ENCODE assay signal across 20 mouse cellular contexts in genomic region chr3:37667736-37668135, GRCm38 (mm10). TPM values are rescaled to one million over a fixed set of nuclear protein-coding genes. Genes with fewer than 3 reads are reported as not detected.
A peak's percentile ranks its signal among the peaks of the same experiment; 100 is the strongest.
DNase-seq lines count a peak whose midpoint lies in the region; ATAC-seq lines count a peak whose summit lies in the region.
"Had no signal": no experiment of that assay in that cellular context is flagged by ENCODE, and none has a peak within 500 bp of the region (broad histone marks: within the 10 kb centered on the region; RNA-seq: fewer than 3 reads in every experiment).

No protein-coding gene starts in this region.

- WGBS in kidney, embryonic 14.5 days, result 20% methylated on average over 7 of the region's 7 CpGs
- 37% methylated on average over 7 of the region's 7 CpGs for WGBS in midbrain, embryonic 11.5 days
- 21% methylated on average over 7 of the region's 7 CpGs for WGBS in midbrain, embryonic 14.5 days
- 36% methylated on average over 7 of the region's 7 CpGs for WGBS in embryonic facial prominence, embryonic 10.5 days

- DNase-seq in kidney, adult 9 months, result no peak
- DNase-seq in midbrain, embryonic 11.5 days (ENCODE audit: low spot score, missing footprints), result no peak
- DNase-seq in midbrain, embryonic 14.5 days, result no peak
- DNase-seq in embryonic facial prominence, embryonic 10.5 days (ENCODE audit: low spot score), result peak; percentile 35
- DNase-seq in spleen, postnatal 14 days (ENCODE audit: low spot score in 2 of 2), result no peak
- DNase-seq in right cerebral cortex, postnatal 10 days (ENCODE audit: low spot score in 2 of 2), result no peak
- DNase-seq: adrenal gland, adult 8-10 months; cerebellum, postnatal 25 days; heart, postnatal 36 days; kidney, postnatal 25 days; right cerebral cortex, adult 18-20 months; spleen, adult 18-20 months; thymus, postnatal 14 days had no signal

- no peak for ATAC-seq in kidney, embryonic 14.5 days (ENCODE audit: low FRiP score, low TSS enrichment)
- no peak for ATAC-seq in midbrain, embryonic 11.5 days (ENCODE audit: low FRiP score)
- no peak for ATAC-seq in midbrain, embryonic 14.5 days (ENCODE audit: low FRiP score, low TSS enrichment)
- ATAC-seq: hindbrain, postnatal 0 days had no signal

- no peaks in the 10 kb centered on the region for H3K27me3 ChIP-seq in kidney, embryonic 14.5 days (ENCODE audit: control insufficient read depth, insufficient read depth, low read length)
- H3K27me3 ChIP-seq in midbrain, embryonic 11.5 days (ENCODE audit: control insufficient read depth, insufficient read depth, low read length), result peaks cover 57% of the 10 kb centered on the region
- H3K27me3 ChIP-seq in midbrain, embryonic 14.5 days (ENCODE audit: control insufficient read depth, insufficient read depth, low read length), result peaks cover 20% of the 10 kb centered on the region; the same call in 1 of the 2 replicates
- H3K27me3 ChIP-seq in embryonic facial prominence, embryonic 10.5 days (replicated peaks; ENCODE audit: low read depth, poor library complexity, severe bottlenecking), result peaks cover 26% of the 10 kb centered on the region; the same call in 1 of the 2 replicates
- H3K27me3 ChIP-seq: embryonic facial prominence, embryonic 12.5 days had no signal

- peaks cover 27% of the 10 kb centered on the region for H3K4me1 ChIP-seq in kidney, embryonic 14.5 days (ENCODE audit: control insufficient read depth, insufficient read depth, low read length)
- H3K4me1 ChIP-seq in midbrain, embryonic 11.5 days (ENCODE audit: control insufficient read depth, insufficient read depth, low read length), result peaks cover 17% of the 10 kb centered on the region
- peaks cover 5% of the 10 kb centered on the region; the same call in 1 of the 2 replicates for H3K4me1 ChIP-seq in midbrain, embryonic 14.5 days (ENCODE audit: control insufficient read depth, insufficient read depth, low read length)
- H3K4me1 ChIP-seq in embryonic facial prominence, embryonic 10.5 days, result peaks cover 35% of the 10 kb centered on the region

- H3K4me3 ChIP-seq in kidney, embryonic 14.5 days (ENCODE audit: low read length), result no peak overlapping the region
- H3K4me3 ChIP-seq in midbrain, embryonic 11.5 days (ENCODE audit: low read depth, low read length), result no peak overlapping the region
- no peak overlapping the region for H3K4me3 ChIP-seq in midbrain, embryonic 14.5 days (replicated peaks; ENCODE audit: low read depth, low read length)
- H3K4me3 ChIP-seq in embryonic facial prominence, embryonic 10.5 days, result no peak overlapping the region
- H3K4me3 ChIP-seq: embryonic facial prominence, embryonic 12.5 days; heart, embryonic 12.5 days; liver, embryonic 15.5 days; midbrain, embryonic 15.5 days had no signal

- no peak overlapping the region for H3K9ac ChIP-seq in kidney, embryonic 14.5 days (ENCODE audit: low read depth, low read length)
- no peak overlapping the region for H3K9ac ChIP-seq in midbrain, embryonic 11.5 days (ENCODE audit: low read length)
- H3K9ac ChIP-seq in midbrain, embryonic 14.5 days (replicated peaks; ENCODE audit: low read length), result no peak overlapping the region
- H3K9ac ChIP-seq: embryonic facial prominence, embryonic 12.5 days; heart, embryonic 12.5 days; liver, embryonic 15.5 days; midbrain, embryonic 15.5 days had no signal

- H3K4me2 ChIP-seq in kidney, embryonic 14.5 days (replicated peaks; ENCODE audit: low read depth, low read length), result no peak overlapping the region
- H3K4me2 ChIP-seq in midbrain, embryonic 11.5 days, result no peak overlapping the region
- no peak overlapping the region for H3K4me2 ChIP-seq in midbrain, embryonic 14.5 days (ENCODE audit: low read length)
- H3K4me2 ChIP-seq: embryonic facial prominence, embryonic 12.5 days; heart, embryonic 12.5 days; liver, embryonic 15.5 days; midbrain, embryonic 15.5 days had no signal

- peak overlapping the region; percentile 21; the same call in 1 of the 2 replicates for H3K27ac ChIP-seq in kidney, embryonic 14.5 days (ENCODE audit: low read depth, low read length)
- peak overlapping the region; percentile 11; the same call in 1 of the 2 replicates for H3K27ac ChIP-seq in midbrain, embryonic 11.5 days (ENCODE audit: low read depth, low read length)
- no peak overlapping the region for H3K27ac ChIP-seq in midbrain, embryonic 14.5 days (replicated peaks; ENCODE audit: low read depth, low read length)
- peak overlapping the region; percentile 44; the same call in 1 of the 2 replicates for H3K27ac ChIP-seq in embryonic facial prominence, embryonic 10.5 days (replicated peaks)
- H3K27ac ChIP-seq: embryonic facial prominence, embryonic 12.5 days; hindbrain, postnatal 0 days; liver, embryonic 15.5 days; macrophage; midbrain, embryonic 15.5 days had no signal

- H3K36me3 ChIP-seq in kidney, embryonic 14.5 days (ENCODE audit: control insufficient read depth, insufficient read depth, low read length), result no peaks in the 10 kb centered on the region
- no peaks in the 10 kb centered on the region; the same call in 1 of the 2 replicates for H3K36me3 ChIP-seq in midbrain, embryonic 11.5 days (ENCODE audit: control insufficient read depth, insufficient read depth, low read length)
- H3K36me3 ChIP-seq in midbrain, embryonic 14.5 days (ENCODE audit: control insufficient read depth, insufficient read depth, low read length), result no peaks in the 10 kb centered on the region
- peaks cover 13% of the 10 kb centered on the region for H3K36me3 ChIP-seq in embryonic facial prominence, embryonic 10.5 days (replicated peaks)
- H3K36me3 ChIP-seq: embryonic facial prominence, embryonic 12.5 days; heart, embryonic 12.5 days; liver, embryonic 15.5 days; midbrain, embryonic 15.5 days had no signal

- H3K9me3 ChIP-seq in kidney, embryonic 14.5 days (ENCODE audit: control insufficient read depth, low read length), result peaks cover 16% of the 10 kb centered on the region
- peaks cover 13% of the 10 kb centered on the region; the same call in 1 of the 2 replicates for H3K9me3 ChIP-seq in midbrain, embryonic 11.5 days (ENCODE audit: control insufficient read depth, low read length)
- peaks cover 20% of the 10 kb centered on the region for H3K9me3 ChIP-seq in midbrain, embryonic 14.5 days (ENCODE audit: control insufficient read depth, low read length)
- H3K9me3 ChIP-seq in embryonic facial prominence, embryonic 10.5 days, result peaks cover 17% of the 10 kb centered on the region
- H3K9me3 ChIP-seq: liver, embryonic 15.5 days had no signal

RNA-seq across cellular contexts. Expression of gene Spry1, which starts 28.0 kb away (rescaled TPM):
- polyA plus RNA-seq in kidney, embryonic 14.5 days (2014; fragmentation: Nextera tagmentation; extraction: Ambion mirVana), result 41.7 and 49.8 TPM in 2 replicates
- 10.0 and 10.3 TPM in 2 replicates for polyA plus RNA-seq in midbrain, embryonic 11.5 days (2014; fragmentation: Nextera tagmentation; extraction: Ambion mirVana)
- polyA plus RNA-seq in midbrain, embryonic 14.5 days (2014; fragmentation: Nextera tagmentation; extraction: Ambion mirVana), result 7.1 and 7.2 TPM in 2 replicates
- polyA plus RNA-seq in embryonic facial prominence, embryonic 10.5 days (2016; fragmentation: Nextera tagmentation; extraction: Ambion mirVana), result 17.9 and 18.4 TPM in 2 replicates

RNA-seq across cellular contexts. Expression of gene Gm5148, which starts 56.6 kb away (rescaled TPM):
- 8.1 and 9.4 TPM in 2 replicates for polyA plus RNA-seq in kidney, embryonic 14.5 days (2014; fragmentation: Nextera tagmentation; extraction: Ambion mirVana)
- 1.9 and 3.7 TPM in 2 replicates for polyA plus RNA-seq in midbrain, embryonic 11.5 days (2014; fragmentation: Nextera tagmentation; extraction: Ambion mirVana)
- polyA plus RNA-seq in midbrain, embryonic 14.5 days (2014; fragmentation: Nextera tagmentation; extraction: Ambion mirVana), result 12.9 and 18.5 TPM in 2 replicates
- 3.1 and 4.1 TPM in 2 replicates for polyA plus RNA-seq in embryonic facial prominence, embryonic 10.5 days (2016; fragmentation: Nextera tagmentation; extraction: Ambion mirVana)
